ENCODE assay signal across 18 mouse cellular contexts in genomic region chr19:11482684-11483083, GRCm38 (mm10). TPM values are rescaled to one million over a fixed set of nuclear protein-coding genes. Genes with fewer than 3 reads are reported as not detected.
"Had no signal": no experiment of that assay in that cellular context is flagged by ENCODE, and none has a peak within 500 bp of the region (broad histone marks: within the 10 kb centered on the region; RNA-seq: fewer than 3 reads in every experiment).

No protein-coding gene starts in this region.

- H3K27me3 ChIP-seq: neural tube, embryonic 12.5 days; neural tube, embryonic 13.5 days; neural tube, embryonic 15.5 days; stomach, embryonic 15.5 days had no signal

- H3K27ac ChIP-seq: neural tube, embryonic 12.5 days; neural tube, embryonic 13.5 days; neural tube, embryonic 15.5 days; stomach, embryonic 15.5 days; stomach, postnatal 0 days had no signal

- H3K9me3 ChIP-seq: neural tube, embryonic 12.5 days; neural tube, embryonic 13.5 days; neural tube, embryonic 15.5 days; stomach, embryonic 15.5 days had no signal

- DNase-seq: retina, postnatal 1 day; right cerebral cortex, adult 18-20 months; right cerebral cortex, postnatal 14 days; right cerebral cortex, postnatal 25 days; right cerebral cortex, postnatal 4 days; thymus, adult 18-20 months; thymus, adult 2 months; thymus, postnatal 14 days; thymus, postnatal 25 days; thymus, postnatal 36 days; thymus, postnatal 4 days had no signal

- H3K9ac ChIP-seq: neural tube, embryonic 12.5 days; neural tube, embryonic 13.5 days; neural tube, embryonic 15.5 days; stomach, embryonic 15.5 days had no signal

- H3K4me2 ChIP-seq: neural tube, embryonic 12.5 days; neural tube, embryonic 13.5 days; neural tube, embryonic 15.5 days; stomach, embryonic 15.5 days had no signal

- H3K4me3 ChIP-seq: neural tube, embryonic 12.5 days; neural tube, embryonic 13.5 days; neural tube, embryonic 15.5 days; stomach, embryonic 15.5 days had no signal

- H3K36me3 ChIP-seq: neural tube, embryonic 12.5 days; neural tube, embryonic 13.5 days; neural tube, embryonic 15.5 days; stomach, embryonic 15.5 days had no signal

- H3K4me1 ChIP-seq: neural tube, embryonic 12.5 days; neural tube, embryonic 13.5 days; neural tube, embryonic 15.5 days; stomach, embryonic 15.5 days had no signal

RNA-seq across cellular contexts. Expression of gene Gm8369, which starts 3.1 kb away (rescaled TPM):
- polyA plus RNA-seq: neural tube, embryonic 12.5 days; neural tube, embryonic 13.5 days; neural tube, embryonic 14.5 days; neural tube, embryonic 15.5 days; stomach, embryonic 14.5 days; stomach, embryonic 15.5 days had no signal

RNA-seq across cellular contexts. Expression of gene Ms4a4b, which starts 39.3 kb away (rescaled TPM):
- polyA plus RNA-seq: neural tube, embryonic 12.5 days; neural tube, embryonic 13.5 days; neural tube, embryonic 14.5 days; neural tube, embryonic 15.5 days had no signal

RNA-seq across cellular contexts. Expression of gene Ms4a4d, which starts 53.9 kb away (rescaled TPM):
- polyA plus RNA-seq: neural tube, embryonic 12.5 days; neural tube, embryonic 15.5 days had no signal
